In the genomic region with DNA sequence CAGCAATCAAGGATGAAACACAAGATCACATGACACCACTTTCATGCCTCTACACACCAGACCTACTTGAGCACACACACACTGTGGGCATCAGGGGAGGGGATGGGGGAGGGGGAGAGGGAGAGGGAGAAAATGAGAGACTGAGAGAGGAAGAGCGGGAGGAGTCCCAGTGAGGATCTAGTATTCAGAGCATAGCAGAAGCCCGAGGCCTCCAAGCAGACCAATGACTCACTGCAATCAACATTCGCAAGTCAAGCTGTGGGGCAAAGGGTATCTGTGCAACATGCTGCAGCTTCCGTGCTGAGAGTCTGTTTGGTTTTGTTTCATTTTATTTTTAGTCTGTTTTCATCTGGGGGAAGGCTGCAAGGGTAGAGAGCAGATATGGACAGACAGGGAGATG, we compare ENCODE assay signal across 13 mouse cellular contexts. TPM values are rescaled to one million over a fixed set of nuclear protein-coding genes. Genes with fewer than 3 reads are reported as not detected.
DNase-seq lines count a peak whose midpoint lies in the region; ATAC-seq lines count a peak whose summit lies in the region.
"Had no signal": no experiment of that assay in that cellular context is flagged by ENCODE, and none has a peak within 500 bp of the region (broad histone marks: within the 10 kb centered on the region; RNA-seq: fewer than 3 reads in every experiment).

No protein-coding gene starts in this region.

- WGBS in heart, embryonic 11.5 days (ENCODE audit: insufficient replicate concordance): 28% methylated on average over 4 of the region's 4 CpGs
- WGBS in liver, embryonic 15.5 days (ENCODE audit: insufficient replicate concordance): 57% methylated on average over 4 of the region's 4 CpGs
- 85% methylated on average over 4 of the region's 4 CpGs for WGBS in midbrain, embryonic 14.5 days

- intact Hi-C loops in heart, postnatal 10 days (cut with DNase I): no loop called here

- H3K4me3 ChIP-seq in heart, embryonic 11.5 days (ENCODE audit: low read depth, low read length): no peak overlapping the region
- H3K4me3 ChIP-seq in megakaryocyte, embryonic 14.5 days (replicated peaks): peak overlapping the region; percentile 79
- no peak overlapping the region for H3K4me3 ChIP-seq in liver, embryonic 15.5 days (replicated peaks)
- no peak overlapping the region for H3K4me3 ChIP-seq in midbrain, embryonic 14.5 days (replicated peaks; ENCODE audit: low read depth, low read length)
- H3K4me3 ChIP-seq: neural tube, embryonic 13.5 days had no signal

- 0 out of 2 replicates have a peak overlapping the region, but pooled peaks have one; percentile 10 for H3K9ac ChIP-seq in heart, embryonic 11.5 days (ENCODE audit: low read depth, low read length)
- H3K9ac ChIP-seq in liver, embryonic 15.5 days: no peak overlapping the region
- H3K9ac ChIP-seq in midbrain, embryonic 14.5 days (replicated peaks; ENCODE audit: low read length): no peak overlapping the region
- H3K9ac ChIP-seq: neural tube, embryonic 13.5 days had no signal

- no peaks in the 10 kb centered on the region for H3K9me3 ChIP-seq in heart, embryonic 11.5 days (replicated peaks; ENCODE audit: control insufficient read depth, low read length)
- H3K9me3 ChIP-seq in megakaryocyte, embryonic 14.5 days: no peaks in the 10 kb centered on the region
- H3K9me3 ChIP-seq in liver, embryonic 15.5 days (replicated peaks): no peaks in the 10 kb centered on the region
- H3K9me3 ChIP-seq in midbrain, embryonic 14.5 days (ENCODE audit: control insufficient read depth, low read length): no peaks in the 10 kb centered on the region
- H3K9me3 ChIP-seq: neural tube, embryonic 13.5 days had no signal

- no peaks in the 10 kb centered on the region for H3K27me3 ChIP-seq in heart, embryonic 11.5 days (ENCODE audit: control insufficient read depth, insufficient read depth, low read length)
- no peaks in the 10 kb centered on the region for H3K27me3 ChIP-seq in megakaryocyte, embryonic 14.5 days (replicated peaks)
- H3K27me3 ChIP-seq in liver, embryonic 15.5 days: no peaks in the 10 kb centered on the region
- no peaks in the 10 kb centered on the region for H3K27me3 ChIP-seq in midbrain, embryonic 14.5 days (ENCODE audit: control insufficient read depth, insufficient read depth, low read length)
- H3K27me3 ChIP-seq: neural tube, embryonic 13.5 days had no signal

- H3K27ac ChIP-seq in heart, embryonic 11.5 days (ENCODE audit: low read depth, low read length): peak overlapping the region; percentile 73
- peak overlapping the region; percentile 7; the same call in 1 of the 2 replicates for H3K27ac ChIP-seq in liver, embryonic 15.5 days (replicated peaks)
- H3K27ac ChIP-seq in midbrain, embryonic 14.5 days (replicated peaks; ENCODE audit: low read depth, low read length): no peak overlapping the region
- H3K27ac ChIP-seq: neural tube, embryonic 13.5 days had no signal

- no peak for DNase-seq in heart, postnatal 10 days
- DNase-seq in adrenal gland, postnatal 14 days: peak; percentile 40
- no peak for DNase-seq in midbrain, embryonic 14.5 days
- DNase-seq in thymus, postnatal 25 days: no peak
- DNase-seq: cerebellum, postnatal 14 days; lung, adult 18-20 months had no signal

- H3K4me2 ChIP-seq in heart, embryonic 11.5 days: peak overlapping the region; percentile 35
- no peak overlapping the region for H3K4me2 ChIP-seq in liver, embryonic 15.5 days
- H3K4me2 ChIP-seq in midbrain, embryonic 14.5 days (ENCODE audit: low read length): no peak overlapping the region
- H3K4me2 ChIP-seq: midbrain, embryonic 11.5 days; neural tube, embryonic 13.5 days had no signal

- peak; percentile 70 for ATAC-seq in heart, embryonic 11.5 days (replicated peaks; ENCODE audit: insufficient number of reproducible peaks, low FRiP score, low TSS enrichment)
- no peak for ATAC-seq in megakaryocyte, adult 5-6 weeks (ENCODE audit: poor library complexity, severe bottlenecking)
- peak; percentile 58; the same call in 1 of the 2 replicates for ATAC-seq in liver, embryonic 15.5 days (ENCODE audit: insufficient read depth)
- no peak for ATAC-seq in midbrain, embryonic 14.5 days (ENCODE audit: low FRiP score, low TSS enrichment)

- 0 out of 2 replicates have a peak, but pooled peaks cover 3% of the 10 kb centered on the region for H3K36me3 ChIP-seq in heart, embryonic 11.5 days (ENCODE audit: control insufficient read depth, insufficient read depth, low read length)
- peaks cover 62% of the 10 kb centered on the region for H3K36me3 ChIP-seq in megakaryocyte, embryonic 14.5 days (replicated peaks; ENCODE audit: low read length)
- H3K36me3 ChIP-seq in liver, embryonic 15.5 days (replicated peaks): peaks cover 17% of the 10 kb centered on the region
- H3K36me3 ChIP-seq in midbrain, embryonic 14.5 days (ENCODE audit: control insufficient read depth, insufficient read depth, low read length): peaks cover 10% of the 10 kb centered on the region

- H3K4me1 ChIP-seq in heart, embryonic 11.5 days (ENCODE audit: control insufficient read depth, insufficient read depth, low read length): peaks cover 10% of the 10 kb centered on the region
- peaks cover 58% of the 10 kb centered on the region for H3K4me1 ChIP-seq in megakaryocyte, embryonic 14.5 days
- peaks cover 10% of the 10 kb centered on the region; the same call in 1 of the 2 replicates for H3K4me1 ChIP-seq in liver, embryonic 15.5 days (replicated peaks)
- no peaks in the 10 kb centered on the region for H3K4me1 ChIP-seq in midbrain, embryonic 14.5 days (ENCODE audit: control insufficient read depth, insufficient read depth, low read length)
- H3K4me1 ChIP-seq: neural tube, embryonic 13.5 days had no signal

RNA-seq across cellular contexts. Expression of gene Wasl, which starts 32.7 kb away (rescaled TPM):
- polyA plus RNA-seq in heart, embryonic 11.5 days (2014; fragmentation: Nextera tagmentation; extraction: Ambion mirVana): 37.5 and 47.1 TPM in 2 replicates
- total RNA-seq in heart, postnatal 10 days (2021): 10 to 100 TPM; 35.1 to 36.4 TPM
- 9.5 and 10.5 TPM in 2 replicates for polyA plus RNA-seq in megakaryocyte, embryonic 14.5 days (2012; ENCODE audit: insufficient read depth, low replicate concordance)
- total RNA-seq in megakaryocyte, adult 5-6 weeks (2015): 17.1 and 19.1 TPM in 2 replicates
- 6.6 and 11.3 TPM in 2 replicates for total RNA-seq in megakaryocyte, adult 5-6 weeks (2017)
- 50.5 and 53.9 TPM in 2 replicates for total RNA-seq in adrenal gland, postnatal 14 days (2021)
- 22.8 and 25.0 TPM in 2 replicates for polyA plus RNA-seq in liver, embryonic 15.5 days (2015; fragmentation: Nextera tagmentation; extraction: Ambion mirVana)
- polyA plus RNA-seq in midbrain, embryonic 14.5 days (2014; fragmentation: Nextera tagmentation; extraction: Ambion mirVana): 48.3 and 53.1 TPM in 2 replicates

RNA-seq across cellular contexts. Expression of gene Lmod2, which starts 34.5 kb away (rescaled TPM):
- 43.7 and 53.6 TPM in 2 replicates for polyA plus RNA-seq in heart, embryonic 11.5 days (2014; fragmentation: Nextera tagmentation; extraction: Ambion mirVana)
- 100 to 1,000 TPM; 278 to 346 TPM for total RNA-seq in heart, postnatal 10 days (2021)
- polyA plus RNA-seq in megakaryocyte, embryonic 14.5 days (2012; ENCODE audit: insufficient read depth, low replicate concordance): not detected in 2 replicates
- total RNA-seq in megakaryocyte, adult 5-6 weeks (2015): not detected in 2 replicates
- not detected in 2 replicates for total RNA-seq in megakaryocyte, adult 5-6 weeks (2017)
- not detected in 2 replicates for total RNA-seq in adrenal gland, postnatal 14 days (2021)
- 0.15 and 0.35 TPM in 2 replicates for polyA plus RNA-seq in liver, embryonic 15.5 days (2015; fragmentation: Nextera tagmentation; extraction: Ambion mirVana)
- polyA plus RNA-seq in midbrain, embryonic 14.5 days (2014; fragmentation: Nextera tagmentation; extraction: Ambion mirVana): not detected in 2 replicates
- total RNA-seq: layer of hippocampus, postnatal 25 days had no signal
- polyA plus RNA-seq: midbrain, embryonic 11.5 days had no signal

Comparison
In these comparisons a context has a peak if more than half of its experiments do, and no peak if none do; other contexts are left out.
1. ATAC-seq: peak in heart, embryonic 11.5 days (single experiment) and liver, embryonic 15.5 days (single experiment); none in megakaryocyte, adult 5-6 weeks (single experiment) and midbrain, embryonic 14.5 days (single experiment).
2. RNA of gene Lmod2, which starts 34.5 kb away (polyA plus RNA-seq): 43.7 to 53.6 TPM in heart, embryonic 11.5 days; 0.15 to 0.35 TPM in liver, embryonic 15.5 days, not detected in megakaryocyte, embryonic 14.5 days and not detected in midbrain, embryonic 14.5 days; every median in the first group is over 10 times any median in the second.